Mouse (Mus musculus) embryo, embryonic 9.5 days (tissue): Measurements from ENCODE around the gene Ltbp1.

Source experiments
- DNase-seq: peaks from one replicate; pipeline ENCODE4 v3.0.0-alpha.2; 2017; ENCODE audit errors: extremely low spot score

Ltbp1 gene

DNA sequence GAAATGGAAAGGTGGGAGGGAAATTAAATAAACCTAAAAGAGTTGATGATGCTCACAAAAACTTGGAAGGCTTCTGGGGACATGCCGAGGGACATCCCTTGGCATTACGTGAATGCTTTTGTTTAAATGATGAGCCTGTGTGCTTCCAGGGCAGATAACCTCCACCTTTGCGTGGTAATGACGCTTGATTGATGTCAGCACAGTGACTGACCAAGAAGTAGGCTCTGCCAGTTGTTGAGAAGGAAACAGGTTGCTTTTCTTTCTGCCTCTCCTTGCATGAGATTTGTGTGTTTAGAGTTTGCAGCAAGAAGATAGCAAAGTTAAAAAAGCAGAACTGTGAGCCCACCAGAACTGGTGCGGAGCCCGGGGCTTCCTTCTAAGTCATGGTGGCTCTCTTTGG lies 431.5 kb downstream of the Ltbp1 start:
- no peak for DNase-seq

DNA sequence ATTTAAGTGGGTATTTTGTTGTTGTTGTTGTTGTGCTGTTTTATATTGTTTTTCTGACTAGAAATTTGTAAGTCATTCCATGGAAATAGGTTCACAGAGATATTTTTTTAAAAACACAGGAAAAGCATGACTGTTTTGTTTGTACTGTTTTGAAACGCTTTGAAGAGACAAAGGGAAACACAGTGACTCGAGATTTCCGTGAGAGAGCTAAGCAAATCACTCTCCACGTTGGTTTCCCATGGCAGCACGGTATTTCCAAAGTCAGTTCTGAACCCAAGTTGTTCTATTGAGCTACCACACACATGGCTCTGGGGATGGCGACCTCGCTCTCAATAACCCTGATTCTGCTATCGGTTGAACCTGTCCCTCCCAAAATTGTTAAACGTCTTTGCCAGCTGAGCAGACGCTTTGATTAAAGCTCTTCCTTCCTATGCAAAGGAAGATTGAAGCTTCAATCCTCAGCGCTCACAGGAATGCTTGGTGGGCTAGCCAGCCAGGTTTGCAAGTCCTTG lies 431.9 kb downstream of the Ltbp1 start:
- no peak for DNase-seq

- DNase-seq: no peak
Observed at GRCm38 (mm10) chr17:75438162-75438561, 432.8 kb downstream of the Ltbp1 start.

- no peak for DNase-seq
Observed at GRCm38 (mm10) chr17:75439062-75439461, 433.7 kb downstream of the Ltbp1 start.

DNA sequence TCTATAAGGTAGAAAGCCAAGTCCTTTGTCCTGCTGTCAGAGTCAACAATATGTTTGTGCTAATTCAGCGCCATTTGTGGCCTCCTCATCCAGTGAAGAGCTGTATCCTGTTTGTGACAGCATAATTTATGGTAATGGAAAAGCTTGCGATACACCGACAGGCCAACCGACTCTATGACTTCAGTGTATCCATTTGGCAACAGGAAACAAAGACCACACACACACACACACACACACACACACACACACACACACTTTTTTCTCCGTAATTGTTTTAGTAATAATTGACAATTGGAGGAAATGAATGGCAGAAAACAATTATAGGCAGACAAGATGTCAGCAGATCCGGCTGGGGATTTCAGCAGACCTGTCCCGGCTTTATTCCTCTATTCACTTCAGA lies 435.3 kb downstream of the Ltbp1 start:
- DNase-seq: no peak

GRCm38 (mm10) chr17:75441260-75441830 lies 436.0 kb downstream of the Ltbp1 start:
- DNase-seq: no peak
